Mouse (Mus musculus) cerebellum, adult (tissue): ENCODE results near the gene Fem1a.

Experiments used
- ATAC-seq: cut with Nextera tagmentation; 2 replicates; pipeline ENCODE4 v1.9.2; 2017; ENCODE audit warnings: mild to moderate bottlenecking, moderate library complexity, mixed read lengths; ENCODE audit not compliant: insufficient number of reproducible peaks, low FRiP score, low TSS enrichment

Fem1a gene

GRCm38 (mm10) chr17:56276643-56277566 is 20.3 kb downstream of the Fem1a start, which contains the start of gene Ticam1:
Gene Ticam1, minus strand, starts transcription at chr17:56276786.
- ATAC-seq, result peak; percentile 63

- ATAC-seq, result no peak
Observed at GRCm38 (mm10) chr17:56277567-56277893, 20.9 kb downstream of the Fem1a start.

- ATAC-seq, result no peak
Observed at GRCm38 (mm10) chr17:56278340-56278739, 21.7 kb downstream of the Fem1a start.

GRCm38 (mm10) chr17:56279481-56280155 is 23.0 kb downstream of the Fem1a start:
- no peak for ATAC-seq

GRCm38 (mm10) chr17:56281193-56281592 is 24.6 kb downstream of the Fem1a start:
- ATAC-seq, result no peak

- ATAC-seq, result no peak
Observed at GRCm38 (mm10) chr17:56282802-56283201, 26.2 kb downstream of the Fem1a start.

- no peak for ATAC-seq
Observed at GRCm38 (mm10) chr17:56283316-56283715, 26.7 kb downstream of the Fem1a start.

- no peak for ATAC-seq
Observed at GRCm38 (mm10) chr17:56285995-56286394, 29.4 kb downstream of the Fem1a start.

GRCm38 (mm10) chr17:56287830-56288229 is 31.2 kb downstream of the Fem1a start:
- ATAC-seq, result no peak

GRCm38 (mm10) chr17:56288866-56289265 is 32.3 kb downstream of the Fem1a start:
- ATAC-seq, result no peak

- ATAC-seq, result no peak
Observed at GRCm38 (mm10) chr17:56289371-56290331, 33.0 kb downstream of the Fem1a start.

GRCm38 (mm10) chr17:56290388-56291170 is 34.0 kb downstream of the Fem1a start:
- no peak for ATAC-seq

GRCm38 (mm10) chr17:56291171-56291511 is 34.5 kb downstream of the Fem1a start:
- peak; percentile 69 for ATAC-seq

GRCm38 (mm10) chr17:56291826-56292475 is 35.3 kb downstream of the Fem1a start:
- no peak for ATAC-seq

- no peak for ATAC-seq
Observed at GRCm38 (mm10) chr17:56292531-56293222, 36.1 kb downstream of the Fem1a start, which contains the start of gene Plin3. Gene Plin3, minus strand, starts transcription at chr17:56292873.

GRCm38 (mm10) chr17:56293291-56293690 is 36.7 kb downstream of the Fem1a start:
- ATAC-seq, result no peak

- no peak for ATAC-seq
Observed at GRCm38 (mm10) chr17:56294241-56294640, 37.6 kb downstream of the Fem1a start.

GRCm38 (mm10) chr17:56296201-56296600 is 39.6 kb downstream of the Fem1a start:
- ATAC-seq, result no peak

GRCm38 (mm10) chr17:56298238-56298637 is 41.6 kb downstream of the Fem1a start:
- no peak for ATAC-seq
